Mouse (Mus musculus) limb, embryonic 13.5 days (tissue): ENCODE results near the gene Arg2. TPM values are rescaled to one million over a fixed set of nuclear protein-coding genes. Genes with fewer than 3 reads are reported as not detected.
"Not testable (repeated sequence)": the region's sequence is repeated elsewhere in the genome, so short reads cannot be mapped to it uniquely, and the experiment has no call there.

Experiments used
- ATAC-seq: fragments of 200-750 bp; cut with Nextera tagmentation; 2 replicates; pipeline ENCODE4 v1.8.0; 2017; ENCODE audit warnings: low read depth, moderate number of reproducible peaks, moderate TSS enrichment; ENCODE audit not compliant: low FRiP score
- H3K27ac ChIP-seq: fragments of 300-500 bp; sonication (generic); 2 replicates; pipeline ENCODE4 v1.5.1; 2015; ENCODE audit warnings: inconsistent platforms, mild to moderate bottlenecking, moderate library complexity
- H3K27me3 ChIP-seq: fragments of 300-500 bp; sonication (generic); 2 replicates; pipeline ENCODE4 v1.6.1; 2015; ENCODE audit warnings: mild to moderate bottlenecking, inconsistent platforms
- H3K36me3 ChIP-seq: fragments of 300-500 bp; sonication (generic); 2 replicates; pipeline ENCODE4 v1.6.1; 2015; ENCODE audit warnings: inconsistent platforms, mild to moderate bottlenecking, moderate library complexity
- H3K4me1 ChIP-seq: fragments of 300-500 bp; sonication (generic); 2 replicates; pipeline ENCODE4 v1.6.1; 2015; ENCODE audit warnings: inconsistent platforms
- H3K4me2 ChIP-seq: fragments of 300-500 bp; sonication (generic); replicated peaks from 2 replicates; pipeline ENCODE4 v1.6.1; 2015; ENCODE audit warnings: inconsistent platforms, mild to moderate bottlenecking, moderate library complexity
- H3K4me3 ChIP-seq: fragments of 300-500 bp; sonication (generic); 2 replicates; pipeline ENCODE4 v1.5.1; 2015; ENCODE audit warnings: moderate library complexity, mild to moderate bottlenecking, inconsistent platforms
- H3K9ac ChIP-seq: fragments of 300-500 bp; sonication (generic); 2 replicates; pipeline ENCODE4 v1.6.1; 2015; ENCODE audit warnings: mild to moderate bottlenecking, inconsistent platforms
- H3K9me3 ChIP-seq: fragments of 300-500 bp; sonication (generic); 2 replicates; pipeline ENCODE4 v1.6.1; 2016; ENCODE audit warnings: inconsistent platforms
- WGBS: fragments of 180-500 bp; shearing (Covaris S2); methylation state at CpG from one replicate; pipeline ENCODE4 v1.1.7; 2015; 5-methylcytosine and 5-hydroxymethylcytosine counted together
- polyA plus RNA-seq: library from polyadenylated mRNA; unstranded; fragments of >200 nt; fragmentation: Nextera tagmentation; extraction: Ambion mirVana; gene quantifications from 2 replicates; pipeline ENCODE4 v1.2.1, GENCODE M21; 2015

Arg2 gene
- polyA plus RNA-seq, 1 experiment from 2014 or later: 1.4 TPM

DNA sequence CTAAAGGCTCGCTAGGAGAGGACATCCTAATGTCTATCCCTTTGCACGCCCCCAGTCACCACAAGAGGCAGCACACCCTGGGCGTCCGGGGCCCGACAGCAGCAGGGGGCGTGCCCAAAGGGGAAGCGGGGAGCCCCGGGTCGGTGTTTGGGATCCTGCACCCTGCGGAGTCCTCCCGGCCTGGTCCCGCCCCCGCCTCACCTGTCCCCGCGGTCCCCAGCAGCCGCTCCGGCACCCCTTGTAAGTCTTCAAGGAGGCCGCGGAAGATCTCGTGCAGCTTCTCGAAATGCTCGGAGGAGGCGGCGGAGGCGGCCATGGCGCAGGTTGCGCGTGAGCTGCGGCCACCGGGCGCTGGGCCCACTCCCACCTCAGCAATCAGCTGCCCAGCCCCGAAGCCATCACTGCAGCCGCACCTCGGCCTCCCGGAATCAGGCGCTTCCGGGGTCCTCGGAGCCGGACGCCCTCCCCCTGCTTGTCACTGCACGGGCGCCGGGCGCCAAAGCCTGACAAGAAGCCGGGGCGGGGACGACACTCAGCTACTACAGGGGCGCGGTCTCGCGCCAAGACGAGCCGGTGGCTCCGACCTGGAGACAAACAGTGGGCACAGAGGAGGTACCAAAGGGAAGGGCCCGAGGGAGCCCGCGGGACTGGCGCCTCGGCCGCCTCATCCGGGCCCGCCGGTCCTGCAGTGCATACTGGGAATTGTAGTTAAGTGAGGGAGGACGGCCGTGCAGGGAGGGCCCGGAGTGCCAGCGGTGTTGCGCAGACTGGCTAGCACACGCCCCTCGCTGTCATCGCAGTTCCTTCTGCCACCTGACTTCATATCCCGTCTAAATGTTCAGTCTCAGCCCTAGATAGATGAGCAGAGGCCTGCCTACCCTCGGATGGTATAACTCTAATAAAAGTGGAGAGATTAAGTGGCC is 41.7 kb downstream of the Arg2 start, which contains the start of gene Vti1b:
Vti1b (minus strand) TSS at position 649 of the 923 bp plus-strand sequence.
- peak; percentile 98 for ATAC-seq
- Histone ChIP-seq H3K36me3 (peaks cover 28% of the 10 kb centered on the region), H3K27ac (peak within 1 kb of the TSS; percentile 88), H3K4me2 (peak within 1 kb of the TSS; percentile 74), H3K9ac (peak within 1 kb of the TSS; percentile 87), H3K9me3 (no peaks in the 10 kb centered on the region), H3K4me1 (peaks cover 10% of the 10 kb centered on the region), H3K4me3 (peak within 1 kb of the TSS; percentile 95), H3K27me3 (no peaks in the 10 kb centered on the region)
- WGBS: under 1% methylated on average over 71 of the region's 73 CpGs

DNA sequence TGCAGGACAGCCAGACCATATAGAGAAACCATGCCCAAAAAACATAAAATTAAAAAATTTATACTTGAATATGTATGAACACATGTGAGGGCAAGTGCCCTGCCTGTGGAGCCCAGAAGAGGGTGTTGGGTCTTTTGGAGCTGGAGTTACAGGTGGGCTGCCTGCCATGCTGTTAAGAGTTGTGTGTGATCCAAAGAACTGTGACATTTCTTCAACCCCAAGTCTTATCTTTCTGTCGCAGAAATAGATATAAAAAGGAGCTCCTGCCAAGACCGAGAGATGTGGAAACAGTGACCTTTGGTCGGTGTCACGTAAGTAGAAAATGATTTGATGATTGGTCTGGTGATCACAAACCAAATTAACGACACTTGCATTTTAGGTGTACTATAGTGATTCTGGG is 43.1 kb downstream of the Arg2 start:
- Histone ChIP-seq H3K9ac (no peak overlapping the region), H3K4me1 (peaks cover 10% of the 10 kb centered on the region), H3K9me3 (no peaks in the 10 kb centered on the region), H3K27me3 (no peaks in the 10 kb centered on the region), H3K4me3 (no peak overlapping the region), H3K27ac (no peak overlapping the region), H3K36me3 (peaks cover 36% of the 10 kb centered on the region), H3K4me2 (no peak overlapping the region)
- 83% methylated on average over 5 of the region's 5 CpGs for WGBS
- no peak for ATAC-seq

DNA sequence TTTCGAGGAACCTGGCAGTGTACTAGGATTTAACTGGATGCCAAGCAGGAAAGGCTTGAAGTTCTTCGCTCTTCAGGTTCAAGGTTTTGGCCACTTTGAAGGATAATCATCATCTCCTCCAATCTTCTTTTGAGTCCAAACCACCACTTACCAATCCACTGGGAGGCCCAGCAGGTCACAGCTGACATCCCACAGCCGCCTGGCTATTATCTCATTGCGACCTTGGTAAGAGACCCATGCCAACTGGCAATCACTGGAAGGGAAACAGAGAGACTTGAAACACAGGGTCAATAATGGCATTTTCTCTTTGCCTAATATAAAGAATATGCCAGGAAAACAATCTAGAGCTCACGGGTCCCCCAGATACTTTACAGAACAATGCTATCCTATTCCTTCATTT is 45.4 kb downstream of the Arg2 start:
- no peak overlapping the region for H3K4me3 ChIP-seq
- no peak for ATAC-seq
- no peak overlapping the region for H3K9ac ChIP-seq
- 95% methylated on average over 5 of the region's 5 CpGs for WGBS
- no peaks in the 10 kb centered on the region for H3K27me3 ChIP-seq
- H3K4me1 ChIP-seq: peaks cover 6% of the 10 kb centered on the region
- H3K27ac ChIP-seq: no peak overlapping the region
- H3K4me2 ChIP-seq: no peak overlapping the region
- no peaks in the 10 kb centered on the region for H3K9me3 ChIP-seq
- H3K36me3 ChIP-seq: peaks cover 43% of the 10 kb centered on the region

DNA sequence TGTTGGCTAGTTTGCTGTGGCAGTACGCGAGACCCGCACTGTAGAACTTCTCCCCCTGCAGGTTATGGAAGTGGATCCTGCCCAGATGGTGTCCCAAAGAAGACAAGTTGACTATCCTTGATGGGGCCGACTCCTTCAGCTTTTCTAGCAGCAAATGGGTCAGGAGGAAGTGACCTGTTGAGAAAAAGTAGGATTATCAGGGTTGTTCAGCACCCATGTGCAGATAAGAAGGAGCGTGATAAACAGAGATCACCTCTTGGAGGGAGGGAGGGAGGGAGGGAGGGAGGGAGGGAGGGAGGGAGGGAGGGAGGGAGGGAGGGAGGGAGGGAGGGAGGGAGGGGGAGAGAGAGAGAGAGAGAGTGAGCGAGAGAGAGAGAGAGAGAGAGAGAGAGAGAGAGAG is 54.6 kb downstream of the Arg2 start:
- H3K4me2 ChIP-seq, ATAC-seq, H3K9me3 ChIP-seq, H3K4me3 ChIP-seq, H3K27ac ChIP-seq, H3K4me1 ChIP-seq, H3K27me3 ChIP-seq, H3K9ac ChIP-seq: not testable (repeated sequence)
- H3K36me3 ChIP-seq: peaks cover 73% of the 10 kb centered on the region
- 83% methylated on average over 5 of the region's 6 CpGs for WGBS

DNA sequence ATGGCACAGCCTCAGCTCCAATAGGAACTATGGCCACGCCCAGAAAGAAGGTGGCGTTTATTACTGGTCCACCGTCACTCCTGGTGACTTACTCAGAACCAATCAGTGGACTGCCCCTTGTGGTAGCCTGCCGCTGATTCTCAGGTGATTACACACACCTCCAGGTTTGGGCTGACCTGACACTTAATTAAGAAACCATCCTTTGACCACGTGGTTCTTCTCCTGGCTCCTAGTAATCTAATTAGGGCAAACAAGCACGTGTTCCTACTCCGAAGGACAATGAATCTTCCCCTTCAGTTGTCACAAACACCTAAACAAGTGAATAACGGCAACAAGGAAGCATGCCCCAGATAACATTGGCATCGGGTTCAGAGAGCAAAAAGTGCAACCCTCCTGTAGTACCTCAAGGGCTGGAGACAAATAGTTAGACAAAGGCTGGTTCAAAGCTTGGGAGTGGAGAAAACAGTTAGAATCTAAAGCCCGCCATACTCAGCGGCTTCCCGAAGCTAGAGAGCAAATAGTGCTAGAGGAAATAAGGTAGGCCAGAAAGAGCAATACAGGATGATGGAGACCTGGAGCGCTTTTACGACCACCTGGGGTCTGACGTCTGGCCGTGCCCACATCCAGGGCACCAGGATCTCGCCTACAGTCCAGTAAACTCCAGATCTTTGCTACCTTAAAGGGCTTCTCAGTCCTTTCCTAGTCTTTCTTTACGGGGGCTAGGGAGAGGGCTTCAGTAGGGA is 60.5 kb downstream of the Arg2 start:
- WGBS: under 1% methylated on average over 18 of the region's 18 CpGs

DNA sequence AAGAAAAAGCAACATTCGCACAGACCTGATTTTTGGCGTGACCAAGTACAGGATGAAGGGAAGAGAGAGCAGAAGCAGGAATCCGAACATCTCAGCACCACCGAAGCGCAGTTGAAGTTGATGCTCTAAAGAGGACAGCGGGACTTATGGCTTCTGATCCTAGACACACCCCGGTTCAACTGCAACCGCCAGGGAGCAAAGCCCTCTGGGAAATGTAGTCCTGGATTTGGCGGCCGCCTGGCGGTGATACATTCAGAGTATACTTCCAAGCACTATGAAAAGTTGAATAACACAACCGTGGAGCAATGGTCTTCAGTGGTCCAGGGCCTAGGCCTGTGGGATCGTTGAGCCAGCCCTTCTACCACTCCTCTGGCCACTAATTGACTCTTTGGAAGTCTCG is 61.1 kb downstream of the Arg2 start:
- Histone ChIP-seq H3K27me3 (no peaks in the 10 kb centered on the region), H3K9me3 (no peaks in the 10 kb centered on the region), H3K4me3 (peak overlapping the region; percentile 70), H3K4me1 (peaks cover 11% of the 10 kb centered on the region), H3K9ac (peak overlapping the region; percentile 74), H3K36me3 (peaks cover 17% of the 10 kb centered on the region), H3K27ac (no peak overlapping the region), H3K4me2 (peak overlapping the region; percentile 85)
- WGBS: 4% methylated on average over 14 of the region's 14 CpGs
- peak; percentile 89 for ATAC-seq

More for the DNA sequence above, 60.5 kb downstream of the Arg2 start:
- peaks cover 11% of the 10 kb centered on the region for H3K4me1 ChIP-seq
- peak overlapping the region; percentile 55; the same call in 1 of the 2 replicates for H3K27ac ChIP-seq
- no peaks in the 10 kb centered on the region for H3K9me3 ChIP-seq
- no peaks in the 10 kb centered on the region for H3K27me3 ChIP-seq
- ATAC-seq: peak; percentile 91
- peaks cover 23% of the 10 kb centered on the region for H3K36me3 ChIP-seq
- H3K4me3 ChIP-seq: peak overlapping the region; percentile 70
- peak overlapping the region; percentile 74 for H3K9ac ChIP-seq
- H3K4me2 ChIP-seq: peak overlapping the region; percentile 85

DNA sequence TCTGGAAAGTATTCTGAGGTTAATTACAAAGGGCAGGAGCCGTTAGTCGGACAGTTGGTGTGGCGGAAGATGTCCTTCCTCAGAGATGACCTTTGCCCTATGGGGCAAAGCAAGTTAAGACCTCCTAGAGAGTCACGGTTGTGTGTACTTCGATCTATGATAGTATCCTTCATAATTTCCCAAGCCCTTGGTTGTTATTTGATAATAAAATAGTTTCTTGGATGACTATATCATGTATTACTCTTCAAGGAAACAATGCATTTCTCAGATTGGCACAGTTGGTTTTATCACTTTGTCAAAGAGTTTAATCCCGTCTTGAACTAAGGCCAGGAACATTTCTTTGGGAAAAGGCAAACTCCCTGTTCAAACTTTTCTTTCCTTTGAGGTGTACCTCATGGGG is 61.6 kb downstream of the Arg2 start, which contains the start of gene Rdh11:
Rdh11 (minus strand) TSS at position 101 of the 400 bp plus-strand sequence.
- Histone ChIP-seq H3K4me2 (peak within 1 kb of the TSS; percentile 85), H3K9ac (peak within 1 kb of the TSS; percentile 74), H3K36me3 (peaks cover 12% of the 10 kb centered on the region), H3K27ac (peak within 1 kb of the TSS; percentile 55; the same call in 1 of the 2 replicates), H3K4me3 (peak within 1 kb of the TSS; percentile 70), H3K9me3 (no peaks in the 10 kb centered on the region), H3K27me3 (no peaks in the 10 kb centered on the region), H3K4me1 (peaks cover 11% of the 10 kb centered on the region)
- WGBS: 61% methylated on average over 6 of the region's 6 CpGs
- peak; percentile 39; the same call in 1 of the 2 replicates for ATAC-seq

DNA sequence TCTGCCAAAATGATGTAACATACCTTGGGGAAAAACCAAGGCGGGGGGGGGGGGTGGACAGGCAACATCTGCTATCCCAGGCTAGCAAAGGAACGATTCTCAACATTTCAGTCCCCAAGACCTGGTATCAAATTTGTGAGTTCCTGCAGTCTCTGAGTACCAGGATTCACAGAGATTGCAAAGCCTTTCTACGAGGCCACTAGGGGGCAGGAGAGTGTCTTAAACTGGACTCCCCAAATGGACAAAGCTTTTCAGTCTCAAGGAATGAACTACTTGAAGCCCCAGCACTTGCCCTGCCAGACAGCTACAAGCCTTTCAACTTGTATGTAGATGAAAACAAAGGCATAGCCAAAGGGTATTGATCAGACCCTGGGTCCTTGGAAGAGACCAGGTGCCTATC is 62.9 kb downstream of the Arg2 start:
- WGBS: 6% methylated on average over 3 of the region's 3 CpGs

DNA sequence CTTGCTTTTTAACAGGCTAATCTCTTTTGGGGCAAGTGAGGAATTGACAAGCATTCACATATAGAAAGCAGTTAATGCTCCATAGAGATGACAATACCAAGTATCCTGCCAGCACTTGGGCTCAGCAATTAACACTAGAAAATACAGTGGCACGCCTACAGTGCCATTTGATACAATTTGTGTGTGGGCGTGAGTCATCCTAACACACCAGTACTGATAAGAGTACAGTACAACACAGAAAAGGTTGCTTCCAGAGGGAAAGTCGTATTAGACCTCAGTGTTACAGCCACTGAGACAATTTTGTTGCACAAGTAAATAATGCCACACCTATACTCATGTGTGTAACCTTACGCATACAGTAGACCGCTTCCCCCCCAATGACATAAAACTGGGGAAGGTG is 66.5 kb downstream of the Arg2 start:
- no peak overlapping the region for H3K4me2 ChIP-seq
- no peaks in the 10 kb centered on the region for H3K4me1 ChIP-seq
- H3K9ac ChIP-seq: no peak overlapping the region
- H3K27ac ChIP-seq: no peak overlapping the region
- no peak overlapping the region for H3K4me3 ChIP-seq
- WGBS: 89% methylated on average over 5 of the region's 5 CpGs
- ATAC-seq: no peak
- H3K27me3 ChIP-seq: no peaks in the 10 kb centered on the region
- no peaks in the 10 kb centered on the region for H3K9me3 ChIP-seq
- H3K36me3 ChIP-seq: no peaks in the 10 kb centered on the region

More for the DNA sequence above, 62.9 kb downstream of the Arg2 start:
- no peak for ATAC-seq
- Histone ChIP-seq H3K4me1 (peaks cover 11% of the 10 kb centered on the region), H3K9ac (no peak overlapping the region), H3K4me2 (no peak overlapping the region), H3K27me3 (no peaks in the 10 kb centered on the region), H3K9me3 (no peaks in the 10 kb centered on the region), H3K4me3 (no peak overlapping the region), H3K27ac (no peak overlapping the region), H3K36me3 (peaks cover 1% of the 10 kb centered on the region)

DNA sequence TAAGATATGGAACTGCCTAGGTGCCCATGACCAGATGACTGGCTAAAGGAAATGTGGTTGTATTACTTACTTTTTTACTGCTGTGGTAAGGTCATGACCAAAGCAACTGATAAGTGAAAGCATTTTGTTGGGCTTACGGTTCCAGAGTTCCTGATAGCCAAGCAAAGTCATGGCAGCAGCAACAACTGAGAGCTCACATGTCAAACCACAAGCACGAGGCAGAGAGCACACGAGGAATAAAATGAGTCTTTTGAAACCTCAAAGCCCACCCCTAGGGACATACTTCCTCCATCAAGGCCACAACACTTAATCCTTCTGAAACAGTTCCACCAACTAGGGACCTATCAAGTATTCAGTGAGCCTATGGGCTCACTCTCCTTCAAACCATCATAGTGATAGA is 71.3 kb downstream of the Arg2 start:
- 59% methylated on average over 3 of the region's 3 CpGs for whole genome bisulfite sequencing
- ATAC-seq: no peak
- no peaks in the 10 kb centered on the region for H3K4me1 ChIP-seq

More for the DNA sequence above, 71.3 kb downstream of the Arg2 start:
- Histone ChIP-seq H3K27ac (no peak overlapping the region), H3K4me2 (no peak overlapping the region), H3K27me3 (no peaks in the 10 kb centered on the region), H3K36me3 (no peaks in the 10 kb centered on the region), H3K4me3 (no peak overlapping the region), H3K9me3 (no peaks in the 10 kb centered on the region), H3K9ac (no peak overlapping the region)
